Comparison of ENCODE assay signal across 25 mouse cellular contexts in genomic region chr4:47332812-47333343, GRCm38 (mm10). TPM values are rescaled to one million over a fixed set of nuclear protein-coding genes. Genes with fewer than 3 reads are reported as not detected.
DNase-seq lines count a peak whose midpoint lies in the region; ATAC-seq lines count a peak whose summit lies in the region.
"Had no signal": no experiment of that assay in that cellular context is flagged by ENCODE, and none has a peak within 500 bp of the region (broad histone marks: within the 10 kb centered on the region; RNA-seq: fewer than 3 reads in every experiment).

No protein-coding gene starts in this region.

- peak; percentile 48; the same call in 1 of the 2 replicates for ATAC-seq in forebrain, embryonic 13.5 days
- ATAC-seq in forebrain, embryonic 16.5 days, result peak; percentile 81
- no peak for ATAC-seq in forebrain, embryonic 11.5 days (replicated peaks; ENCODE audit: low FRiP score)
- peak; percentile 20; the same call in 1 of the 2 replicates for ATAC-seq in frontal cortex, adult (ENCODE audit: low TSS enrichment)
- ATAC-seq: activated CD4-positive, CD25-positive, alpha-beta regulatory T cell, adult 4 months; CD4-positive, CD25-positive, alpha-beta regulatory T cell, adult 4 months; Patski had no signal

- H3K4me1 ChIP-seq in forebrain, embryonic 13.5 days, result no peaks in the 10 kb centered on the region
- no peaks in the 10 kb centered on the region for H3K4me1 ChIP-seq in forebrain, embryonic 10.5 days
- H3K4me1 ChIP-seq in forebrain, embryonic 16.5 days (replicated peaks; ENCODE audit: control insufficient read depth, insufficient read depth, low read length), result no peaks in the 10 kb centered on the region
- H3K4me1 ChIP-seq in forebrain, embryonic 11.5 days (replicated peaks; ENCODE audit: control insufficient read depth, insufficient read depth, low read length), result no peaks in the 10 kb centered on the region
- H3K4me1 ChIP-seq in embryonic facial prominence, embryonic 10.5 days, result 0 out of 2 replicates have a peak, but pooled peaks cover 4% of the 10 kb centered on the region
- H3K4me1 ChIP-seq: embryonic facial prominence, embryonic 15.5 days had no signal

- H3K9ac ChIP-seq in forebrain, embryonic 13.5 days, result no peak overlapping the region
- H3K9ac ChIP-seq in forebrain, embryonic 16.5 days (replicated peaks; ENCODE audit: low read depth, low read length), result no peak overlapping the region
- no peak overlapping the region for H3K9ac ChIP-seq in forebrain, embryonic 11.5 days (ENCODE audit: low read length)
- H3K9ac ChIP-seq: embryonic facial prominence, embryonic 13.5 days; embryonic facial prominence, embryonic 15.5 days had no signal

- H3K9me3 ChIP-seq in forebrain, embryonic 13.5 days (replicated peaks), result no peaks in the 10 kb centered on the region
- H3K9me3 ChIP-seq in forebrain, embryonic 10.5 days, result no peaks in the 10 kb centered on the region
- no peaks in the 10 kb centered on the region for H3K9me3 ChIP-seq in forebrain, embryonic 16.5 days (ENCODE audit: control insufficient read depth, low read length)
- H3K9me3 ChIP-seq in forebrain, embryonic 11.5 days (ENCODE audit: control insufficient read depth, low read length), result no peaks in the 10 kb centered on the region
- H3K9me3 ChIP-seq in embryonic facial prominence, embryonic 10.5 days, result no peaks in the 10 kb centered on the region
- H3K9me3 ChIP-seq: embryonic facial prominence, embryonic 13.5 days; embryonic facial prominence, embryonic 15.5 days; G1E had no signal

- H3K27ac ChIP-seq in forebrain, embryonic 13.5 days, result no peak overlapping the region
- no peak overlapping the region for H3K27ac ChIP-seq in forebrain, embryonic 10.5 days
- H3K27ac ChIP-seq in forebrain, embryonic 16.5 days (ENCODE audit: low read length), result peak overlapping the region; percentile 65
- no peak overlapping the region for H3K27ac ChIP-seq in forebrain, embryonic 11.5 days (ENCODE audit: low read depth, low read length)
- no peak overlapping the region for H3K27ac ChIP-seq in embryonic facial prominence, embryonic 10.5 days (replicated peaks)
- H3K27ac ChIP-seq: embryonic facial prominence, embryonic 13.5 days; embryonic facial prominence, embryonic 15.5 days; gastrocnemius, adult 2 months had no signal

- no peak overlapping the region for H3K4me2 ChIP-seq in forebrain, embryonic 13.5 days
- no peak overlapping the region for H3K4me2 ChIP-seq in forebrain, embryonic 16.5 days (ENCODE audit: low read length)
- no peak overlapping the region for H3K4me2 ChIP-seq in forebrain, embryonic 11.5 days (ENCODE audit: low read depth, low read length, severe bottlenecking)
- H3K4me2 ChIP-seq: embryonic facial prominence, embryonic 13.5 days; embryonic facial prominence, embryonic 15.5 days had no signal

- no peak overlapping the region for H3K4me3 ChIP-seq in forebrain, embryonic 13.5 days
- H3K4me3 ChIP-seq in forebrain, embryonic 10.5 days, result no peak overlapping the region
- no peak overlapping the region for H3K4me3 ChIP-seq in forebrain, embryonic 16.5 days (replicated peaks; ENCODE audit: low read length)
- no peak overlapping the region for H3K4me3 ChIP-seq in forebrain, embryonic 11.5 days (ENCODE audit: low read depth, low read length)
- no peak overlapping the region for H3K4me3 ChIP-seq in embryonic facial prominence, embryonic 10.5 days
- H3K4me3 ChIP-seq: embryonic facial prominence, embryonic 13.5 days; embryonic facial prominence, embryonic 15.5 days; erythroblast, embryonic 14.5 days; gastrocnemius, adult 2 months had no signal

- H3K36me3 ChIP-seq in forebrain, embryonic 13.5 days (ENCODE audit: poor library complexity, severe bottlenecking), result no peaks in the 10 kb centered on the region
- H3K36me3 ChIP-seq in forebrain, embryonic 10.5 days (replicated peaks), result no peaks in the 10 kb centered on the region
- no peaks in the 10 kb centered on the region for H3K36me3 ChIP-seq in forebrain, embryonic 16.5 days (ENCODE audit: control insufficient read depth, insufficient read depth)
- H3K36me3 ChIP-seq in forebrain, embryonic 11.5 days (ENCODE audit: control insufficient read depth, insufficient read depth, low read length), result no peaks in the 10 kb centered on the region
- no peaks in the 10 kb centered on the region for H3K36me3 ChIP-seq in embryonic facial prominence, embryonic 10.5 days (replicated peaks)
- H3K36me3 ChIP-seq: embryonic facial prominence, embryonic 13.5 days; embryonic facial prominence, embryonic 15.5 days; G1E had no signal

- no peaks in the 10 kb centered on the region for H3K27me3 ChIP-seq in forebrain, embryonic 13.5 days
- no peaks in the 10 kb centered on the region for H3K27me3 ChIP-seq in forebrain, embryonic 10.5 days (ENCODE audit: poor library complexity, severe bottlenecking)
- no peaks in the 10 kb centered on the region for H3K27me3 ChIP-seq in forebrain, embryonic 16.5 days (replicated peaks; ENCODE audit: control insufficient read depth, insufficient read depth, low read length)
- no peaks in the 10 kb centered on the region for H3K27me3 ChIP-seq in forebrain, embryonic 11.5 days (ENCODE audit: control insufficient read depth, insufficient read depth, low read length)
- no peaks in the 10 kb centered on the region for H3K27me3 ChIP-seq in embryonic facial prominence, embryonic 10.5 days (replicated peaks; ENCODE audit: low read depth, poor library complexity, severe bottlenecking)
- H3K27me3 ChIP-seq: embryonic facial prominence, embryonic 13.5 days; embryonic facial prominence, embryonic 15.5 days; Patski had no signal

- 85% methylated on average over 6 of the region's 6 CpGs for WGBS in forebrain, embryonic 13.5 days
- 90% methylated on average over 6 of the region's 6 CpGs for WGBS in forebrain, embryonic 10.5 days
- WGBS in forebrain, embryonic 16.5 days, result 75% methylated on average over 6 of the region's 6 CpGs
- 92% methylated on average over 6 of the region's 6 CpGs for WGBS in forebrain, embryonic 11.5 days
- WGBS in embryonic facial prominence, embryonic 10.5 days, result 89% methylated on average over 6 of the region's 6 CpGs

- DNase-seq in forebrain, embryonic 10.5 days (ENCODE audit: extremely low spot score, low spot score), result no peak
- DNase-seq in forebrain, embryonic 11.5 days (ENCODE audit: low spot score), result no peak
- no peak for DNase-seq in frontal cortex, postnatal 25 days (ENCODE audit: low spot score in 2 of 2)
- DNase-seq in embryonic facial prominence, embryonic 10.5 days (ENCODE audit: low spot score), result no peak
- DNase-seq: adrenal gland, adult 8-10 months; adrenal gland, postnatal 14 days; adrenal gland, postnatal 36 days; B cell, adult 2 months; cerebellum, adult 11 months; cerebellum, adult 18-20 months; cerebellum, adult 8-10 months; cerebellum, adult 9-11 months; cerebellum, postnatal 14 days; cerebellum, postnatal 36 days; gastrocnemius, adult 2 months had no signal

RNA-seq across cellular contexts. Expression of gene Tgfbr1, which starts 20.1 kb away (rescaled TPM):
- polyA plus RNA-seq in forebrain, embryonic 13.5 days (2015; fragmentation: Nextera tagmentation; extraction: Ambion mirVana), result 45.6 and 52.5 TPM in 2 replicates
- polyA plus RNA-seq in forebrain, embryonic 10.5 days (2016; fragmentation: Nextera tagmentation; extraction: Ambion mirVana), result 87.0 and 94.6 TPM in 2 replicates
- polyA plus RNA-seq in forebrain, embryonic 16.5 days (2015; fragmentation: Nextera tagmentation; extraction: Ambion mirVana), result 46.5 and 53.9 TPM in 2 replicates
- polyA plus RNA-seq in forebrain, embryonic 11.5 days (2014; fragmentation: Nextera tagmentation; extraction: Ambion mirVana), result 95.4 and 103 TPM in 2 replicates
- 95.0 and 101 TPM in 2 replicates for polyA plus RNA-seq in embryonic facial prominence, embryonic 10.5 days (2016; fragmentation: Nextera tagmentation; extraction: Ambion mirVana)
